Mouse (Mus musculus) cerebellum, adult 2 months (tissue): ENCODE data around the gene Gm2115.

Experiments
- CTCF ChIP-seq: fragments of 200-500 bp; IDR thresholded peaks from 2 replicates; pipeline ENCODE4 v1.5.1; 2011; ENCODE audit warnings: low read depth, mild to moderate bottlenecking, control low read depth, low read length, moderate library complexity, borderline replicate concordance; ENCODE audit not compliant: insufficient read depth
- POLR2A ChIP-seq: fragments of 200-500 bp; IDR thresholded peaks from 2 replicates; pipeline ENCODE4 v1.6.1; 2011; ENCODE audit warnings: low read length, control low read depth, borderline replicate concordance; ENCODE audit not compliant: insufficient read depth

DNA sequence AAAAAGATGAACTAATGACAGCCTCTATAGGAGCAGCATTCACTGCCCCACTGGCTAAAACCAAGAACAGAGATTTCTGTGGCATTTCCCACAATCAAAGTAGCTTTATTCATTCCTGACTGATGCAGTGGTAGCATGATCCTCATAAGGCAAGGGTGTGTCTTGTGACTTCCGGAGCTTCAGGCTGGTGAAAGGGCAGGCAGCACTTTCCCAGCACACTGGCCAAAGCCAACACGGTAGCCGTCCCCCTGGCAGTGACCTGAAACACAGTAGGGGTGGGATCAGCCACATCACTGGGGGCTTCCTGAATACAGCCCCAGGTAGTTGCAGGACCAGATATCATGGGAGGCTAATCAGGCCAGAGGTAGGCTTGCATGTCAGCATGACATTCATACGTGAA, 56.3 kb downstream of the Gm2115 start:
- TF ChIP-seq CTCF (no peak), POLR2A (no peak)
